Mouse (Mus musculus): ENCODE measurements around the gene Efna5. TPM values are rescaled to one million over a fixed set of nuclear protein-coding genes. Genes with fewer than 3 reads are reported as not detected.

Gene Efna5
- polyA plus RNA-seq, 1 experiment, result 32.7 TPM

DNA sequence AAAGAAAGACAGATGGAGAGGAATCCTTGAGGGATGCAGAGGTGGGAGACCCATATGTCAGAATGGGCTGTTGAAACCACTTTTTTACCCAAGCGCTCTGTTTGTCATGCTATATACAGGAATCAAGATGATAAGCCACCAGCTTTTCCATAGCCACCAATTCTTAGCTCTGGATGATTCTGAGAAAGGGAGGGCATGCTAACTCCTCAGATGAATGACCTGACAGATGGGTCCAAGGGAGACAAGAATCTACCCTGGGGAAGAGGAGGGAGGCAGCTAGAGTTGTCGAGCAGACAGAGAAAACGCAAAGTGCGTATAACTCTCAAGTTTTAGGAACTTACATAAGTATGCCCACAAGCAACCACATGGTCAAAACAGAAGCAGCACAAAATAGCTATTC, 126.5 kb downstream of the Efna5 start:
- H3K27me3 ChIP-seq (ENCODE audit: control insufficient read depth, insufficient read depth, low read length, poor library complexity, severe bottlenecking), result no peaks in the 10 kb centered on the region
- no peaks in the 10 kb centered on the region for H3K9me3 ChIP-seq (replicated peaks; ENCODE audit: control insufficient read depth, insufficient read depth, low read length, poor library complexity, severe bottlenecking)
- no peaks in the 10 kb centered on the region for H3K4me1 ChIP-seq (ENCODE audit: control insufficient read depth, insufficient read depth, low read length)
- no peak overlapping the region for H3K9ac ChIP-seq (ENCODE audit: low read depth, poor library complexity, severe bottlenecking)
- H3K4me3 ChIP-seq (ENCODE audit: low read depth, low read length), result no peak overlapping the region
- TF ChIP-seq EP300 (IDR thresholded peaks at IDR 0.05; ENCODE audit: insufficient read depth, low read depth, low read length) (no peak), POLR2A (IDR thresholded peaks at IDR 0.05; ENCODE audit: insufficient read depth, low read length) (no peak), CTCF (IDR thresholded peaks at IDR 0.05; ENCODE audit: low read depth, low read length) (no peak)
- no peak overlapping the region for H3K27ac ChIP-seq (ENCODE audit: insufficient read depth, low read length)
- no peaks in the 10 kb centered on the region for H3K36me3 ChIP-seq (ENCODE audit: control insufficient read depth, insufficient read depth, low read length, poor library complexity, severe bottlenecking)

- Histone ChIP-seq H3K9me3 (replicated peaks; ENCODE audit: control insufficient read depth, insufficient read depth, low read length, poor library complexity, severe bottlenecking) (no peaks in the 10 kb centered on the region), H3K4me1 (ENCODE audit: control insufficient read depth, insufficient read depth, low read length) (no peaks in the 10 kb centered on the region), H3K9ac (ENCODE audit: low read depth, poor library complexity, severe bottlenecking) (no peak overlapping the region), H3K36me3 (ENCODE audit: control insufficient read depth, insufficient read depth, low read length, poor library complexity, severe bottlenecking) (no peaks in the 10 kb centered on the region), H3K27ac (ENCODE audit: insufficient read depth, low read length) (no peak overlapping the region), H3K27me3 (ENCODE audit: control insufficient read depth, insufficient read depth, low read length, poor library complexity, severe bottlenecking) (no peaks in the 10 kb centered on the region), H3K4me3 (ENCODE audit: low read depth, low read length) (no peak overlapping the region)
- TF ChIP-seq CTCF (IDR thresholded peaks at IDR 0.05; ENCODE audit: low read depth, low read length) (no peak), EP300 (IDR thresholded peaks at IDR 0.05; ENCODE audit: insufficient read depth, low read depth, low read length) (no peak), POLR2A (IDR thresholded peaks at IDR 0.05; ENCODE audit: insufficient read depth, low read length) (no peak)
Observed at GRCm38 (mm10) chr17:62752381-62752889, 128.7 kb downstream of the Efna5 start.

DNA sequence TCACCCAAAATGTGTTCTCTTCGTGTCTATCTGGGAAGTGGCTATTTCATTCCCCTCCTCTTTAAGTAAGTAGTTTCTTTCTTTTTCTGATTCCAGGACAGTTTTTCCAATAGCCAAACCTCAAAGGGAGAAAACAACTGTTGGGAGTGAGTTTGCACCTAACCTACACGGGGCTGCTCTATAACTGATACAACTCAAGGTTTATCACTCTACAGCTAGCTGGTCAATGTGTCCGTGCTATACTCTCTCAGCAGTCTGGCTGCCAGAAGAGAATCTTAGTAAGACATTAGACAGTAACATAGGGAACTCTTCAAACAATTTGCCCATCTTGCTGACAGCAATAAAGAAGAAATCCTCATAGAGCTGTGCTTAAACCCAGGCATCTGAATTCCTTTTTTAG, 130.5 kb downstream of the Efna5 start:
- no peak overlapping the region for H3K27ac ChIP-seq (ENCODE audit: insufficient read depth, low read length)
- H3K4me3 ChIP-seq (ENCODE audit: low read depth, low read length), result no peak overlapping the region
- no peaks in the 10 kb centered on the region for H3K36me3 ChIP-seq (ENCODE audit: control insufficient read depth, insufficient read depth, low read length, poor library complexity, severe bottlenecking)
- no peaks in the 10 kb centered on the region for H3K9me3 ChIP-seq (replicated peaks; ENCODE audit: control insufficient read depth, insufficient read depth, low read length, poor library complexity, severe bottlenecking)
- no peak overlapping the region for H3K9ac ChIP-seq (ENCODE audit: low read depth, poor library complexity, severe bottlenecking)
- no peaks in the 10 kb centered on the region for H3K4me1 ChIP-seq (ENCODE audit: control insufficient read depth, insufficient read depth, low read length)
- H3K27me3 ChIP-seq (ENCODE audit: control insufficient read depth, insufficient read depth, low read length, poor library complexity, severe bottlenecking), result no peaks in the 10 kb centered on the region
- TF ChIP-seq POLR2A (IDR thresholded peaks at IDR 0.05; ENCODE audit: insufficient read depth, low read length), result no peak

DNA sequence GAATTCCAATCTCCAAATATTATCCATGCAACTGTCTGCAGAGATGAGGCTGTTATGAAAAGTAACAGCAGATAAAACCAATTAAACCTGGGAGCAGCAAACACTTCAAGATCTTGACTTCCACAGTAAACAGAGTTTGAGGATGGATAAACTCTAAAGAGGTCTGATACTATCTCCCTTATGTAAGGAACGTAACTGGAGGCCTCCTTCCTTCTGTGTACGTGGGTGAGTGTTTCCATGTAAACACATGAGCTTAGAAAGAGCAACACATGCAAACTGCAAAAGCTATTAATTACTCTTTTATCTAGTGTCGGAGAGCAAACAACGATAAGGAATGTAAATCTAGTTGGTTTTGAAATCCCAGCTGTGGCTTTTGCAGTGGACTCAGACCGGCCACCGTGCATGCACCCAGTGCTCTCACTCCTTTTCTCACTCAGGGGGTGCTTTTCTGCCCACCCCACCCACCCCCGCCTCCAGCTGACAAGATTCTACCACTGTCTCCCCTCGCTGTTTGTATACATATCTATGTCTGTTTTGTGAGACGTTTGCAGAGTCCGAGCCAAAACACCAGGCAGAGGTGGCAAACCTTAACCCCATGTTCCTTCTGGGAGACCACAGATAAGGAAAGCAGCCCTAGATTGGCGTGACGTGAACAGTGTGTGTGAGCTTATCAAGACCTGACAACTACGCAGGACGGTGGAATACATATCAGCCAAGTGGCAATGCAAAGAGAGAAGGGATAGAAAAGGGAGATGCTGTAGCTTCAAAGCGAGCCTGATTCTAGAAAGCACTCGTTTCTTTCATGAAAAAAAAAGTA, 132.1 kb downstream of the Efna5 start:
- H3K27me3 ChIP-seq (ENCODE audit: control insufficient read depth, insufficient read depth, low read length, poor library complexity, severe bottlenecking), result no peaks in the 10 kb centered on the region
- H3K9me3 ChIP-seq (replicated peaks; ENCODE audit: control insufficient read depth, insufficient read depth, low read length, poor library complexity, severe bottlenecking), result no peaks in the 10 kb centered on the region
- H3K4me3 ChIP-seq (ENCODE audit: low read depth, low read length), result no peak overlapping the region
- H3K9ac ChIP-seq (ENCODE audit: low read depth, poor library complexity, severe bottlenecking), result no peak overlapping the region
- no peaks in the 10 kb centered on the region for H3K4me1 ChIP-seq (ENCODE audit: control insufficient read depth, insufficient read depth, low read length)
- no peak overlapping the region for H3K27ac ChIP-seq (ENCODE audit: insufficient read depth, low read length)
- TF ChIP-seq EP300 (IDR thresholded peaks at IDR 0.05; ENCODE audit: insufficient read depth, low read depth, low read length), result no peak
- no peak for TF ChIP-seq CTCF (IDR thresholded peaks at IDR 0.05; ENCODE audit: low read depth, low read length)
- no peak for TF ChIP-seq POLR2A (IDR thresholded peaks at IDR 0.05; ENCODE audit: insufficient read depth, low read length)
- no peaks in the 10 kb centered on the region for H3K36me3 ChIP-seq (ENCODE audit: control insufficient read depth, insufficient read depth, low read length, poor library complexity, severe bottlenecking)

- TF ChIP-seq EP300 (IDR thresholded peaks at IDR 0.05; ENCODE audit: insufficient read depth, low read depth, low read length) (no peak), POLR2A (IDR thresholded peaks at IDR 0.05; ENCODE audit: insufficient read depth, low read length) (no peak), CTCF (IDR thresholded peaks at IDR 0.05; ENCODE audit: low read depth, low read length) (no peak)
- no peak overlapping the region for H3K27ac ChIP-seq (ENCODE audit: insufficient read depth, low read length)
- H3K9me3 ChIP-seq (replicated peaks; ENCODE audit: control insufficient read depth, insufficient read depth, low read length, poor library complexity, severe bottlenecking), result no peaks in the 10 kb centered on the region
- no peaks in the 10 kb centered on the region for H3K27me3 ChIP-seq (ENCODE audit: control insufficient read depth, insufficient read depth, low read length, poor library complexity, severe bottlenecking)
- no peaks in the 10 kb centered on the region for H3K36me3 ChIP-seq (ENCODE audit: control insufficient read depth, insufficient read depth, low read length, poor library complexity, severe bottlenecking)
- H3K4me1 ChIP-seq (ENCODE audit: control insufficient read depth, insufficient read depth, low read length), result no peaks in the 10 kb centered on the region
- no peak overlapping the region for H3K9ac ChIP-seq (ENCODE audit: low read depth, poor library complexity, severe bottlenecking)
- no peak overlapping the region for H3K4me3 ChIP-seq (ENCODE audit: low read depth, low read length)
Observed at GRCm38 (mm10) chr17:62747381-62747780, 133.7 kb downstream of the Efna5 start.

- no peak overlapping the region for H3K4me3 ChIP-seq (ENCODE audit: low read depth, low read length)
- no peaks in the 10 kb centered on the region for H3K4me1 ChIP-seq (ENCODE audit: control insufficient read depth, insufficient read depth, low read length)
- H3K9me3 ChIP-seq (replicated peaks; ENCODE audit: control insufficient read depth, insufficient read depth, low read length, poor library complexity, severe bottlenecking), result no peaks in the 10 kb centered on the region
- no peak overlapping the region for H3K9ac ChIP-seq (ENCODE audit: low read depth, poor library complexity, severe bottlenecking)
- TF ChIP-seq POLR2A (IDR thresholded peaks at IDR 0.05; ENCODE audit: insufficient read depth, low read length), result no peak
- no peak for TF ChIP-seq CTCF (IDR thresholded peaks at IDR 0.05; ENCODE audit: low read depth, low read length)
- no peaks in the 10 kb centered on the region for H3K27me3 ChIP-seq (ENCODE audit: control insufficient read depth, insufficient read depth, low read length, poor library complexity, severe bottlenecking)
- H3K36me3 ChIP-seq (ENCODE audit: control insufficient read depth, insufficient read depth, low read length, poor library complexity, severe bottlenecking), result no peaks in the 10 kb centered on the region
- no peak overlapping the region for H3K27ac ChIP-seq (ENCODE audit: insufficient read depth, low read length)
Observed at GRCm38 (mm10) chr17:62746827-62747226, 134.3 kb downstream of the Efna5 start.
